Mouse (Mus musculus): ENCODE results near the gene Arhgap22. TPM values are rescaled to one million over a fixed set of nuclear protein-coding genes. Genes with fewer than 3 reads are reported as not detected.
A peak's percentile ranks its signal among the peaks of the same experiment; 100 is the strongest.

The Arhgap22 gene
- total RNA-seq, 2 experiments from 2014 or later = 1.2 to 2.0 TPM

GRCm38 (mm10) chr14:33278374-33278773 lies 64.5 kb downstream of the Arhgap22 start:
- DNase-seq = no peak

- DNase-seq = peak; percentile 56 to 74
Observed at GRCm38 (mm10) chr14:33280921-33281320, 67.1 kb downstream of the Arhgap22 start.

GRCm38 (mm10) chr14:33282447-33282846 lies 68.6 kb downstream of the Arhgap22 start:
- DNase-seq = no peak

GRCm38 (mm10) chr14:33287920-33288319 lies 74.1 kb downstream of the Arhgap22 start:
- no peak for DNase-seq

GRCm38 (mm10) chr14:33290038-33290437 lies 76.2 kb downstream of the Arhgap22 start:
- DNase-seq = no peak

- no peak for DNase-seq
Observed at GRCm38 (mm10) chr14:33294488-33294887, 80.7 kb downstream of the Arhgap22 start.

- DNase-seq = no peak
Observed at GRCm38 (mm10) chr14:33296698-33297341, 83.0 kb downstream of the Arhgap22 start.

GRCm38 (mm10) chr14:33300591-33300990 lies 86.8 kb downstream of the Arhgap22 start:
- DNase-seq = no peak

- DNase-seq = peak; percentile 71 to 91
Observed at GRCm38 (mm10) chr14:33303348-33303819, 89.6 kb downstream of the Arhgap22 start.

- DNase-seq = peak; percentile 38 to 42
Observed at GRCm38 (mm10) chr14:33305645-33306281, 91.9 kb downstream of the Arhgap22 start.

GRCm38 (mm10) chr14:33310719-33311118 lies 96.9 kb downstream of the Arhgap22 start:
- no peak for DNase-seq

GRCm38 (mm10) chr14:33312309-33312708 lies 98.5 kb downstream of the Arhgap22 start:
- DNase-seq = no peak

GRCm38 (mm10) chr14:33313624-33314023 lies 99.8 kb downstream of the Arhgap22 start:
- peak; percentile 53 to 82 for DNase-seq

GRCm38 (mm10) chr14:33314160-33314559 lies 100.3 kb downstream of the Arhgap22 start:
- DNase-seq = no peak

- DNase-seq = no peak
Observed at GRCm38 (mm10) chr14:33315111-33315510, 101.3 kb downstream of the Arhgap22 start.

GRCm38 (mm10) chr14:33315771-33316170 lies 101.9 kb downstream of the Arhgap22 start:
- DNase-seq = no peak

GRCm38 (mm10) chr14:33317946-33318345 lies 104.1 kb downstream of the Arhgap22 start:
- peak in 1 of 2 experiments; percentile 12 for DNase-seq

- DNase-seq = peak; percentile 82 to 87
Observed at GRCm38 (mm10) chr14:33319541-33320521, 106.0 kb downstream of the Arhgap22 start.

- DNase-seq = no peak
Observed at GRCm38 (mm10) chr14:33320856-33321255, 107.0 kb downstream of the Arhgap22 start.

- peak; percentile 65 to 88 for DNase-seq
Observed at GRCm38 (mm10) chr14:33322661-33323088, 108.8 kb downstream of the Arhgap22 start.

- DNase-seq = peak in 1 of 2 experiments; percentile 54
Observed at GRCm38 (mm10) chr14:33324556-33324955, 110.7 kb downstream of the Arhgap22 start.

GRCm38 (mm10) chr14:33328369-33328768 lies 114.5 kb downstream of the Arhgap22 start:
- DNase-seq = peak; percentile 26 to 49
